Mouse (Mus musculus) retina, postnatal 7 days (tissue): ENCODE measurements around the gene Arhgap30.

Experiments
- DNase-seq: peaks from one replicate; pipeline ENCODE4 v3.0.0-alpha.2; 2012; ENCODE audit warnings: low read depth, low spot score

The Arhgap30 gene

DNA sequence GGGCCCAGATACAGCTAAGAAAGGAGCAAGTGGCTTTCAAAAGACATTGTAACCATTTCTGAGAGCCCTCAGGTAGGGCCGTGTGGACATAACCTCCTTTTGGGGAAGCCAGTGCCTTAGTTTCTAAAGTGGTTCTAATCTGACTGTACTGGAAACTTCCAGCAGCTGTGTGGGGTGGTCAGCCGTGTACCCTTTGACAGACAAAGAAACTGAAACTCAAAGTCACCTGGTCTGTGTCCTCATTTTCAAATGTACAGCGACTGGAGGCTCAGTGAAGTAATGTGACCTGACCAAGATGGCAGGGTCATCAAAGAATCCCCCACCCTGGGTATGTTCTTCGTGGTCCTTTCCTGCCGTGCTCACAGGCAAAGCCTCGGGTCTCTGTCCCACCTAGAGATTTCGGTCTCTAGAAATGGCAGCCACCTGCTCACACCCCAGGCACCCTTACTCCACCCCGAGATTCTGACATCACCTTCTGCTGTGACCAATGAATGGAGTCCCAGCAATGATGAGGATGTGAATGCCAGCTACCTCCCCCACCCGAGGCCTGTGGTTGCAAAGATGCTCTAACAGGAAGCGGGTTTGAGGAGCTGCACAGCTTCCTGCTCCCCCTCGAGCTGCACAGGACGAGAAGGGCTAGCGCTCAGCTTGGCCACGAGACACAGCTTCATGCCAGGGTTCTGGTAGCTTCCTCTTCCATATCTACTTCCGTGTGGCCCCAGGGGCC, at the start of gene Arhgap30:
Gene Arhgap30, plus strand, starts transcription at position 579 of the 727 bp plus-strand sequence.
- no peak for DNase-seq

DNA sequence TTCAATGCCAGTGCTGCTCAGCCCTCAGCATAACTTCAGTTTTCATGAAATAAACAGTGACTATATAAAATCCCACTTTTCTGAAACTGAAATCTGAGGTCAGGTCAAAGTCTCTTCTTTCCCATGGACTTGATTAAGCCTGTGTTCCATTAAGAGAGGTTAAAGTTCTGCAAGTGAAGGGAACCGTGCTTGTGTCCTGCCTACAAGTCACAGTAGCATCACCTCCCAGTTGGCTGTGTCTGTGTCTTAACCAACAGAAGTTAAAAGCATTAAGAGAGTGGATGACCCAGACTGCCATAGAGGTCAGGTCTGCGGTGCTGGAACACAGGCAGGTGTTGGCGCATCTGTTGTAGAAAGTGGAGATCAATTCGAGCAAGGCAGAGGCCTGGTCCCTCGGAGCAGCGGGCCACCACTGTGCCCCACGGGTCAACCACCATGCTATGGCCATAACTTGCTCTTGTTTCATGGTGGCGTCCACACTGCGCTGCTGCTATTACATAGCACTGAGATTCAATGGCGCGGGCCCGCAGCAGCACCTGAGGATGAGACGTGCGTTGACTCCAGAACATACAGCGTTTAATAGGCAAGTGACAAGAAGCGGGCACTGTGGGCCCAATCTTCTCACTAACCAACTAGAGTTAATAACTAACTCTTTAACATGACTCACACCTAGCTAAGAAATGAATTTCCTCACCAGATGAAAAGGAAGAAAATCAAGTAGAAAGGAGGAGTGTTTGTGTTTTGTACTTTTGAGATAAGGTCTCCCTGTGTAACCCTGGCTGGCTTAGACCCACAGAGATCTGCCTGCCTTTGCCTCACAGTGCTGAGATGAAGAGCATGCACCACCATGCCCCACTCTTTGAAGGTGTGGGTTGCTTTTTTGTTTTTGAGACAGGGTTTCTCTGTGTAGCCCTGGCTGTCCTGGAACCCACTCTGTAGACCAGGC, 46.2 kb upstream of the Arhgap30 start:
- DNase-seq: no peak

DNA sequence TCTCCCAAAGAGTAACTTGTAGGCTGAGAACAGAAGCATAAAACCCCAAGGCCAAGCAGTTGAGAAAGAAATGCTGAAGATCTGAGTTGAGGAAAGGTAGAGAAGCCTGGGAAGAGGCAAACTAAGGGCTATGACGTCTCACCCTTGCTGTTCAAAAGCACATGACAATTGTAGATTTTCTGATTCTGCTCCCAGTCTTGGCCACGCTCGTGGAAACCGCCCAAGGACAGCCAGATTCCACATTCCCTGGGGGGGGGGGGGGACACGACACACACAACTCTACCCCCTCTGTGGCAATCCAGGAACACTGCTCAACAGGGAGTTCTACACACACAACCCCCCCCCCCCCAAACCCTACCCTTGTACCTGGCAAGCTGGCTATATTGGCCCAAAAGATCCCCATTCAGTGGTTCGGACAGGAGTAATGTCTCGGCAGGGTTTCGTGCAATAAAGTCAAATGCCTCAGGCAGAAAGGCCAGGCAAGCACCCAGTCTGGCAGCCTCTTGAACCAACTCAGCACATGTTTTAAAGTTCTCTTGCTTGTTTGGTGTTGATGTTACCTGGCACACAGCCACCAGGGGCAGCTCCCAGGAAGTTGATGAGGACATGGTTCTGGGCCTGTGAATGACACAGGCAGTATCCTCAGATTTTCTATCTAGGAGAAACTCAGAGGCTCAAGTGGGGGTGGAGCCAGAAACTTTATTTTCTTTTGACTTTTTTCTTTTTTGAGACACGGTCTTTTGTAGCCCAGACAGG, 44.7 kb upstream of the Arhgap30 start:
- DNase-seq: no peak

- DNase-seq: no peak
These were observed 44.0 kb upstream of the Arhgap30 start for GRCm38 (mm10) chr1:171344715-171345114.

- DNase-seq: peak; percentile 91
These were observed 43.3 kb upstream of the Arhgap30 start, which contains the start of the genes Nit1 and Pfdn2 for GRCm38 (mm10) chr1:171345225-171346094. Gene Nit1, minus strand, starts transcription at chr1:171345646. Gene Pfdn2, plus strand, starts transcription at chr1:171345670.

DNA sequence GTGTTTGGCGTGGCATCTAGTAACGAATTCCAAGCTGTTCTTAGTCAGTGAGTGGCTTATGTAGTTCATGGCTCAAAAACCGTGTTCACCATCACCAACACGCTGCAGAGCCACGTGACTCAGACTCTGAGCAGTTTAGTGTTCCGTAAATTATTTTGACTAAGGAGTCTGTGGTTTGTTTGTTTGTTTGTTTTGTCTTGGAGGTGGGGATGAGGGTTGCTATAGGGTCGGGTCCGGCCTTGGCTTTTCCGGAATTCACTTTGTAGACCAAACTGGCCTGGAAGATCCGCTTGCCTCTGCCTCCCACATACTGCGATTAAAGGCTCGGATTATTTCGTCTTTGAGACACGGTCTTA, 42.7 kb upstream of the Arhgap30 start:
- no peak for DNase-seq

DNA sequence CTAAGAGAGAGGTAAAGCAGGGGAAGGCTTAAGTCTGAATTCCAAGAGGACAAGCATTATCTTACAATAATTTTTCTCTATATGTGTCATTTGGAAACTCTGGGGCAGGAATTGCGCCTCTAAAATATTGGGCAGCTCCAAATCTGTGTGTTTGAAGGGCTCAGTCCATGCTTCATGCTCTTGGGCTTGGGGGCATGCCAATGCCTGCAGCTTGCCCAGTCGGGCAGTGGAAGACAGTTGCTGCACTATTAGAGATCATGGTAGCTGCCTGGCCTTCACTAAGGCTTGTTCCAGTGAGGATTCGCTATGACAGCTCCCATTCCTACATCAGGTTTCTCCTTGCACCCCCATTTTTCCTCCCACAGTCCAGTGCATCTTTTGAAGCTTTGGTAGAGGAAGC, 40.1 kb upstream of the Arhgap30 start:
- DNase-seq: no peak

GRCm38 (mm10) chr1:171349210-171349609, 39.5 kb upstream of the Arhgap30 start:
- no peak for DNase-seq

DNA sequence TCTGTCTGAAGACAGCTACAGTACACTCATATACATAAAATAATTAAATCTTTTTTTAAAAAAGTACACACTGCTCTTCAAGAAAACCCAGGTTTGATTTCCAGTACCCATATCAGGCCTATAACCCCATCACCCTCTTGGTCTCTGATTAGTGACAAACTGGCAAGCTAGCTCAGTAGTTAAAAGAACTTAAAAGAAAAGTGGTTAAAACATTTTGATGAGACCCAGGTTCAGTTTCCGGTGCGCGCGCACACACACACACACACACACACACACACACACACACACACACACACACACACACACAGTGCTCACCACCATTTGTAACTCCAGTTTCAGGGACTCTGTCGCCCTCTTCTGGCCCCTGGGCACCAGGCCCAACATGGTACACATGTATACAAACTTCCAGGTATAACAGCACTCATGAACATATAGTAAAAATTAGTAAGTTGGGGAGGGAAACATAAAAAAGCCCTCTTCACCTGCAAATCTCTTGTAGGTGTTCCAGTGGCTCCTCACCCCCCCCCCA, 32.9 kb upstream of the Arhgap30 start:
- no peak for DNase-seq

DNA sequence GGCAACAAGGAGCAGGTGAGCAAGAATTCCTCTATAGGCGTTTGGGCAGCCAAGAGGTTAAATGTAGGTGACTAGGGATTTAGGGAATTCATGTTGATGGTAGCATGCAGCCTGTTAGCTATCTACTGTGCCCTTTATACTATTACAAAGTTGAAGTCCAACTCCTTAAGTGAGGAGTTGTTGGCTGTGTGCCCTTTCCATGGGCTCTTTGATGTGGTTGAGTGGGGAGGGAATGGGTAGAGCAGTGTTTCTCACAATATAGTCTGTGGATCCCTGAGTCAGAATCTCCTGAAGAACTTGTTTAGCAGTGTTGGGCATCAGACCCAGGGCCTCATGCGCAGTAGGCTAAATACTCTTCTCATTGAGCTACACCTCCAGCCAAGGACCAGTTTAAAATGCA, 31.9 kb upstream of the Arhgap30 start:
- no peak for DNase-seq

DNA sequence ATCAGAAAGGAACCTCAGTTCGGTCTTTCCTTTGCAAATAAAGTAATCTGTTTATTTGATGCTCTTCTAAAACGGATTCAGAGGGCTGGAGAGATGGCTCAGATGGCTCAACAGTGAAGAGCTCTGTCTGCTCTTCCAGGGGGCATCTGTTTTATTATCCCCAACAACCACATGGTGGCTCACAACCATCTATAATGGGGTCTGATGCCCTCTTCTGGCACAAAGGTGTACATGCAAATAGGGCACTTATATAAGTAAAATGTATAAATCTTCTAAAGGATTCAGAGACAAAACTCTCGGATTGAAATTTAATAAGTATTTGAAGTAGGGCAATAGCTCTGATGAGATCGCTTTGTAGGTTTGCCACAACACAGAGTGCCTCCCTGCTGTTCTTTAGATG, 30.3 kb upstream of the Arhgap30 start:
- no peak for DNase-seq

DNA sequence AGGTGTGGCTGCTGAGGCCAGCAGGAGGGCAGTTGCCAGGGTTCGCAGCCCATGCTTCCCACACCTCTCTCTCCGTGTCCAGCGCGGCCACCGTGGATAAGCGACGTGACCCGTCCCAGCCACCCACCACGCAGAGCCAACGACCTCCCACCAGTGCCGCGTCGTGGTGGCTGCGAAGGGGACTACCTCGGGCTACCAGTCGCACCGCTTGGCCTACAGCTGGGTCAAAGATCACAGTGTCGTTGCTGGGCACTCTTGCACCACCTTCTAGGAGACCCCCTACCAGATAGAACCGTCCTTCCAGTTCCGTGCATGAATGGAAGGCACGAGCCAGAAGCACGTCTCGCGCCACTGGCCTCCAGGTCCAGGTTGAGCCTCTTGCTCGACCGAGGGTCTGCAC, 28.5 kb upstream of the Arhgap30 start:
- no peak for DNase-seq

- DNase-seq: peak; percentile 83
These were observed 28.1 kb upstream of the Arhgap30 start, which contains the start of gene Klhdc9 for GRCm38 (mm10) chr1:171360656-171361055. Gene Klhdc9, minus strand, starts transcription at chr1:171360798.

- peak; percentile 77 for DNase-seq
These were observed 27.3 kb upstream of the Arhgap30 start for GRCm38 (mm10) chr1:171361106-171362103.

DNA sequence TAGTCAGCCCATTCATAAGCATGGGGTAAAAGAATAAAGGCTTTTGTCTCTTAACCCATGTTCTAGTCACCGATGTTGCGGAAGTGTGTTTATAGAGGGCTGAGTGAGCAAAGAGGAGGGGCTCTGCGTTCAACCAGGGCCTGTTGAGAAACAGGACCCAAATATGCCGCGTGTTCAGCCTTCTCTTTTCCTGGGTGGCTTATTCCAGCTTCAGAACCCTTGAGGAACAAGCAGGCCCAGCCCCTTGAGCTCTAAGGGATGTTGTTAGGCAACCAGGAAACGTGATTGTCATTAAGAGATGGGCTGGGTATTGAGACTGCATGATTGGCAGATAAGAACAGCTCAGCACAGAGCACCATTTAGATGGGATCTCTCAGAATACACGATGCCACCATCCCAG, 22.8 kb upstream of the Arhgap30 start:
- DNase-seq: no peak

DNA sequence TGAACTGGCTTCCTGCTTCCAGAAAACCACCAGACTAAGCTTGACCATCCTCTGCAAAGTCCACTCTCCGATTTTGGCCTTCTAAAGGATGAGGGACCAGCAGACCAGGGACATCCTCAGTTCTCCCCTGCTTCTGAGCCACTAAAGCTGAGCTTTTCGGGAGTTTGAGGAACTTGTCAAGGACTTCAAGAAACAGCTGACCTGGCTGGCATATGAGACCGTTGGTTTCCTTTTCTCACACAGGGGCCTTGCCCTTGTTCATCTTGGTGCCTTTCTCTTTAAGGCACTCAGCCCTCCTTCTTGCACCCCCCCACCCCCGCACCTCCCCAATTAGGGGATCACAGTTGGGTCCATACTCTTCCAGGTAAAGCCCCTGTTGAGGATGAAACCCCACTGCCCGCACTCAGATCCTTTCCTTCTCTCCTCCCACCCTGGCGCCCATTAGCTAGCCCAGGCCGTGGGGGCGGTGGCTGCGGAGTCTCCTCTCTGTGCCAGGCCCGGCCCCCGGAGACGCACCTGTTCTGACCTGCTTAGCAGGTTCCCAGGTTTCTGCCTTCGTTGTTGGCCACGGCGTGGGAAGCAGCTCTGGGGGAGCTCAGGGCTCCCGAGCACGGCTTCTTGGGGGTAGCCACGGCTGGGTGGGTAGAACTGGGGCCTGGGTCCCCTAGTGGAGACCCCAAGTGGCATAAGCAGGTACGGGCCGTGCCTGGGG, 18.8 kb upstream of the Arhgap30 start, which contains the start of gene Nectin4:
Gene Nectin4, plus strand, starts transcription at position 255 of the 712 bp plus-strand sequence.
- DNase-seq: no peak

DNA sequence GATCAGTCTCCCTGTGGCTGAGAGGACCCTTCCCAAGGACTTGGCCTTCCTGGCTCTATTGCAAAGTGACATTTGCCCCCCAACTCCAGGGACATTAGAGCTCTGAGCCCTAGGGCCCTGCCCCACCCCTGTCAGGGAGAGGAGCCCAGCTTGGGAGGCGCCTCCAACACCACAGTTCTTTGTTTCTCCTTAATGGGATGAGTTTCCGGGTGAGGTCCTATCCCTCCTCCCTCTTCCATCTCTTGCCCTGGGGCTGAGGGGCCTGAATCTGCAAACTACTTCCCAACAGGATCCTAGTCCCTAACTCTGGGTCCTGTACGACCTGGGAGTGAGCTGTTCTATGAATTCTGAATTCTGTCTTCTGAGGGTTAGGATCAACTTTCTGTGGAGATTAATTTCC, 15.9 kb upstream of the Arhgap30 start:
- no peak for DNase-seq

DNA sequence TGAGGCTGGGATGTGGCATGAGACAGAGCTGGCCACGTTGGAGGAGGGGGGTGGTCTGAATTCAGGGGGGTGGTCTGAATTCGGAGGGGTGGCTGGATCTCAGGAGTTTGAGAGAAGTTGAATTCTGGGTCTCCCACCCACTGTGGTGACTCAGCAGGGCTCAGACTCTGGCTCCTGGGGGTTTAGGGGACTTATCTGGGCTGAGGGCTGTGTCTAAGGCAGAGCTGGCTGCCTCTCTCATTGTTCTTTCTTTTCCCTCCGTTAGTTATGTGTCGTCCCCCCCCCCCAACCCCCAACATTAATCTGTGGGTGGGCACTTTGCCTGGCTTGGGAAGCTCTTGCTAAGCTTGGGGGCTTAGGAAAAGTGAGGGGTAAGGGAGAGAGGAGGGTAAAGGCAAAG, 14.8 kb upstream of the Arhgap30 start:
- DNase-seq: no peak

- DNase-seq: no peak
These were observed 13.1 kb upstream of the Arhgap30 start for GRCm38 (mm10) chr1:171375646-171376097.
